ENCODE assay signal across 15 mouse cellular contexts in genomic region chr4:124618599-124618998, GRCm38 (mm10). TPM values are rescaled to one million over a fixed set of nuclear protein-coding genes. Genes with fewer than 3 reads are reported as not detected.
DNase-seq lines count a peak whose midpoint lies in the region; ATAC-seq and TF ChIP-seq lines count a peak whose summit lies in the region.
"Had no signal": no experiment of that assay in that cellular context is flagged by ENCODE, and none has a peak within 500 bp of the region (broad histone marks: within the 10 kb centered on the region; RNA-seq: fewer than 3 reads in every experiment).

No protein-coding gene starts in this region.

- 0 out of 2 replicates have a peak, but pooled peaks cover 12% of the 10 kb centered on the region for H3K27me3 ChIP-seq in intestine, embryonic 14.5 days (replicated peaks; ENCODE audit: control insufficient read depth, insufficient read depth, low read length)
- no peaks in the 10 kb centered on the region for H3K27me3 ChIP-seq in intestine, postnatal 0 days (replicated peaks; ENCODE audit: control insufficient read depth, insufficient read depth, low read length)
- peaks cover 11% of the 10 kb centered on the region for H3K27me3 ChIP-seq in embryonic facial prominence, embryonic 13.5 days
- no peaks in the 10 kb centered on the region for H3K27me3 ChIP-seq in hindbrain, embryonic 11.5 days (ENCODE audit: control insufficient read depth, insufficient read depth, low read length)
- no peaks in the 10 kb centered on the region for H3K27me3 ChIP-seq in midbrain, embryonic 16.5 days (ENCODE audit: control insufficient read depth, insufficient read depth, low read depth, low read length)
- H3K27me3 ChIP-seq: lung, embryonic 15.5 days had no signal

- H3K4me1 ChIP-seq in intestine, embryonic 14.5 days (replicated peaks; ENCODE audit: control insufficient read depth, insufficient read depth, low read length), result no peaks in the 10 kb centered on the region
- H3K4me1 ChIP-seq in intestine, postnatal 0 days (replicated peaks; ENCODE audit: control insufficient read depth, insufficient read depth, low read length), result no peaks in the 10 kb centered on the region
- peaks cover 24% of the 10 kb centered on the region for H3K4me1 ChIP-seq in embryonic facial prominence, embryonic 13.5 days
- peaks cover 7% of the 10 kb centered on the region for H3K4me1 ChIP-seq in hindbrain, embryonic 11.5 days (replicated peaks; ENCODE audit: control insufficient read depth, insufficient read depth, low read length)
- peaks cover 23% of the 10 kb centered on the region for H3K4me1 ChIP-seq in midbrain, embryonic 16.5 days (ENCODE audit: control insufficient read depth, insufficient read depth, low read length)

- H3K27ac ChIP-seq in intestine, embryonic 14.5 days (ENCODE audit: low read depth), result no peak overlapping the region
- H3K27ac ChIP-seq in intestine, postnatal 0 days (ENCODE audit: low read depth, low read length), result no peak overlapping the region
- H3K27ac ChIP-seq in embryonic facial prominence, embryonic 13.5 days, result no peak overlapping the region
- H3K27ac ChIP-seq in hindbrain, embryonic 11.5 days (ENCODE audit: low read depth, low read length), result no peak overlapping the region
- H3K27ac ChIP-seq in midbrain, embryonic 16.5 days (ENCODE audit: low read length), result peak overlapping the region; percentile 11; the same call in 1 of the 2 replicates
- H3K27ac ChIP-seq: hindbrain, embryonic 15.5 days; limb, embryonic 15.5 days; lung, embryonic 15.5 days had no signal

- WGBS in intestine, embryonic 14.5 days, result 10% methylated on average over 16 of the region's 16 CpGs
- 18% methylated on average over 16 of the region's 16 CpGs for WGBS in intestine, postnatal 0 days
- 7% methylated on average over 16 of the region's 16 CpGs for WGBS in embryonic facial prominence, embryonic 13.5 days
- WGBS in hindbrain, embryonic 11.5 days, result 11% methylated on average over 16 of the region's 16 CpGs
- WGBS in midbrain, embryonic 16.5 days, result 6% methylated on average over 15 of the region's 16 CpGs

- H3K4me2 ChIP-seq in intestine, embryonic 14.5 days (ENCODE audit: low read length), result peak overlapping the region; percentile 25; the same call in 1 of the 2 replicates
- H3K4me2 ChIP-seq in intestine, postnatal 0 days (replicated peaks; ENCODE audit: low read depth), result no peak overlapping the region
- H3K4me2 ChIP-seq in embryonic facial prominence, embryonic 13.5 days, result peak overlapping the region; percentile 46
- H3K4me2 ChIP-seq in hindbrain, embryonic 11.5 days (replicated peaks; ENCODE audit: low read depth, low read length), result no peak overlapping the region
- H3K4me2 ChIP-seq in midbrain, embryonic 16.5 days (ENCODE audit: low read length), result peak overlapping the region; percentile 32
- H3K4me2 ChIP-seq: hindbrain, embryonic 15.5 days; limb, embryonic 15.5 days; lung, embryonic 15.5 days had no signal

- no peaks in the 10 kb centered on the region for H3K36me3 ChIP-seq in intestine, embryonic 14.5 days (ENCODE audit: control insufficient read depth, insufficient read depth, low read length)
- H3K36me3 ChIP-seq in intestine, postnatal 0 days (ENCODE audit: control insufficient read depth, insufficient read depth), result no peaks in the 10 kb centered on the region
- H3K36me3 ChIP-seq in embryonic facial prominence, embryonic 13.5 days, result no peaks in the 10 kb centered on the region
- H3K36me3 ChIP-seq in hindbrain, embryonic 11.5 days (ENCODE audit: control insufficient read depth, insufficient read depth, low read length), result no peaks in the 10 kb centered on the region
- no peaks in the 10 kb centered on the region for H3K36me3 ChIP-seq in midbrain, embryonic 16.5 days (ENCODE audit: control insufficient read depth, insufficient read depth, low read length)
- H3K36me3 ChIP-seq: hindbrain, embryonic 15.5 days; limb, embryonic 15.5 days; lung, embryonic 15.5 days had no signal

- H3K4me3 ChIP-seq in intestine, embryonic 14.5 days (ENCODE audit: low read depth, low read length), result no peak overlapping the region
- no peak overlapping the region for H3K4me3 ChIP-seq in intestine, postnatal 0 days (ENCODE audit: low read depth, low read length)
- H3K4me3 ChIP-seq in embryonic facial prominence, embryonic 13.5 days, result peak overlapping the region; percentile 6; the same call in 1 of the 2 replicates
- H3K4me3 ChIP-seq in hindbrain, embryonic 11.5 days (ENCODE audit: low read depth, low read length), result no peak overlapping the region
- H3K4me3 ChIP-seq in midbrain, embryonic 16.5 days (ENCODE audit: low read depth, low read length), result no peak overlapping the region
- H3K4me3 ChIP-seq: hindbrain, embryonic 15.5 days; limb, embryonic 15.5 days; lung, embryonic 15.5 days had no signal

- no peak for ATAC-seq in intestine, embryonic 14.5 days (replicated peaks; ENCODE audit: low FRiP score, low TSS enrichment, low read depth)
- no peak for ATAC-seq in intestine, postnatal 0 days
- no peak for ATAC-seq in embryonic facial prominence, embryonic 13.5 days (ENCODE audit: insufficient number of reproducible peaks, insufficient read depth, low FRiP score, low TSS enrichment, low read depth)
- ATAC-seq in hindbrain, embryonic 11.5 days (ENCODE audit: low FRiP score), result peak; percentile 46; the same call in 1 of the 2 replicates
- no peak for ATAC-seq in midbrain, embryonic 16.5 days
- no peak for ATAC-seq in erythroid progenitor cell, adult 5-6 weeks (replicated peaks; ENCODE audit: low FRiP score, poor library complexity, severe bottlenecking)

- intact Hi-C loops in left cerebral cortex, postnatal 10 days (cut with DNase I), result no loop called here

- no peak overlapping the region for H3K9ac ChIP-seq in intestine, embryonic 14.5 days (ENCODE audit: low read length)
- no peak overlapping the region for H3K9ac ChIP-seq in intestine, postnatal 0 days (ENCODE audit: low read depth, low read length)
- no peak overlapping the region for H3K9ac ChIP-seq in embryonic facial prominence, embryonic 13.5 days
- no peak overlapping the region for H3K9ac ChIP-seq in hindbrain, embryonic 11.5 days (ENCODE audit: low read depth, low read length)
- no peak overlapping the region; the same call in 1 of the 2 replicates for H3K9ac ChIP-seq in midbrain, embryonic 16.5 days (ENCODE audit: low read depth, low read length)
- H3K9ac ChIP-seq: hindbrain, embryonic 15.5 days; limb, embryonic 15.5 days; lung, embryonic 15.5 days had no signal

- no peak for DNase-seq in intestine, embryonic 14.5 days (ENCODE audit: low spot score)
- no peak for DNase-seq in hindbrain, embryonic 11.5 days (ENCODE audit: low spot score)
- DNase-seq in left cerebral cortex, postnatal 10 days (ENCODE audit: extremely low spot score in 1 of 2, low spot score in 2 of 2), result no peak
- DNase-seq: adrenal gland, postnatal 36 days; cerebellum, adult 11-12 months had no signal

- no peak for TF ChIP-seq CTCF in intestine, postnatal 0 days (IDR thresholded peaks at IDR 0.05; ENCODE audit: low read depth)

- no peaks in the 10 kb centered on the region for H3K9me3 ChIP-seq in intestine, embryonic 14.5 days (ENCODE audit: control insufficient read depth, low read length)
- H3K9me3 ChIP-seq in intestine, postnatal 0 days (ENCODE audit: control insufficient read depth), result no peaks in the 10 kb centered on the region
- H3K9me3 ChIP-seq in embryonic facial prominence, embryonic 13.5 days, result no peaks in the 10 kb centered on the region
- H3K9me3 ChIP-seq in hindbrain, embryonic 11.5 days (ENCODE audit: control insufficient read depth, low read length), result no peaks in the 10 kb centered on the region
- H3K9me3 ChIP-seq in midbrain, embryonic 16.5 days (replicated peaks; ENCODE audit: control insufficient read depth, low read length, poor library complexity, severe bottlenecking), result no peaks in the 10 kb centered on the region
- H3K9me3 ChIP-seq: hindbrain, embryonic 15.5 days; limb, embryonic 15.5 days; lung, embryonic 15.5 days had no signal

RNA-seq across cellular contexts. Expression of gene 3100002H09Rik, which starts 8.0 kb away (rescaled TPM):
- polyA plus RNA-seq in intestine, embryonic 14.5 days (2014; fragmentation: Nextera tagmentation; extraction: Ambion mirVana), result not detected in 2 replicates
- polyA plus RNA-seq in intestine, postnatal 0 days (2015; fragmentation: Nextera tagmentation; extraction: Ambion mirVana), result not detected in 2 replicates
- polyA plus RNA-seq in embryonic facial prominence, embryonic 13.5 days (2015; fragmentation: Nextera tagmentation; extraction: Ambion mirVana), result not detected in 2 replicates
- polyA plus RNA-seq in hindbrain, embryonic 11.5 days (2014; fragmentation: Nextera tagmentation; extraction: Ambion mirVana), result 0.40 and 0.53 TPM in 2 replicates
- 1.1 and 1.5 TPM in 2 replicates for polyA plus RNA-seq in midbrain, embryonic 16.5 days (2015; fragmentation: Nextera tagmentation; extraction: Ambion mirVana)
- under 1 TPM; 0.54 to 0.71 TPM for total RNA-seq in left cerebral cortex, postnatal 10 days (2021)
- total RNA-seq in erythroid progenitor cell, adult 5-6 weeks (2015; ENCODE audit: low replicate concordance), result not detected in 2 replicates
- total RNA-seq in erythroid progenitor cell, adult 5-6 weeks (2017; ENCODE audit: low replicate concordance), result not detected in 2 replicates
- total RNA-seq: adrenal gland, postnatal 36 days; gastrocnemius, adult 18-20 months had no signal
- polyA plus RNA-seq: large intestine, adult 2 months; limb, embryonic 15.5 days; lung, embryonic 15.5 days; urinary bladder, adult 2 months had no signal

RNA-seq across cellular contexts. Expression of gene Pou3f1, which starts 38.0 kb away (rescaled TPM):
- polyA plus RNA-seq in intestine, embryonic 14.5 days (2014; fragmentation: Nextera tagmentation; extraction: Ambion mirVana), result 0.17 and 0.27 TPM in 2 replicates
- polyA plus RNA-seq in intestine, postnatal 0 days (2015; fragmentation: Nextera tagmentation; extraction: Ambion mirVana), result 0.08 TPM in 1 of 2 replicates, not detected in the other
- 2.3 and 2.4 TPM in 2 replicates for polyA plus RNA-seq in embryonic facial prominence, embryonic 13.5 days (2015; fragmentation: Nextera tagmentation; extraction: Ambion mirVana)
- polyA plus RNA-seq in hindbrain, embryonic 11.5 days (2014; fragmentation: Nextera tagmentation; extraction: Ambion mirVana), result 17.4 and 18.8 TPM in 2 replicates
- 12.3 and 14.4 TPM in 2 replicates for polyA plus RNA-seq in midbrain, embryonic 16.5 days (2015; fragmentation: Nextera tagmentation; extraction: Ambion mirVana)
- total RNA-seq in left cerebral cortex, postnatal 10 days (2021), result 10 to 100 TPM; 31.3 to 33.5 TPM
- not detected in 2 replicates for total RNA-seq in erythroid progenitor cell, adult 5-6 weeks (2015; ENCODE audit: low replicate concordance)
- total RNA-seq in erythroid progenitor cell, adult 5-6 weeks (2017; ENCODE audit: low replicate concordance), result not detected in 2 replicates

Comparison
In these comparisons a context has a peak if more than half of its experiments do, and no peak if none do; other contexts are left out.
1. H3K4me2 ChIP-seq: peak in intestine, embryonic 14.5 days (single experiment), embryonic facial prominence, embryonic 13.5 days (single experiment) and midbrain, embryonic 16.5 days (single experiment); none in intestine, postnatal 0 days (single experiment) and hindbrain, embryonic 11.5 days (single experiment).